Mouse (Mus musculus) CH12.LX (cell line): ENCODE data around the gene Bpnt1.

Experiments
- BHLHE40 ChIP-seq: IDR thresholded peaks from 2 replicates; pipeline ENCODE4 v1.6.1; 2011; ENCODE audit warnings: mild to moderate bottlenecking, low read depth, low read length, improper control_type of control experiment
- CHD2 ChIP-seq: IDR thresholded peaks from 2 replicates; pipeline ENCODE4 v1.6.1; 2011; ENCODE audit warnings: low read length, improper control_type of control experiment
- CTCF ChIP-seq, 2 experiments: IDR thresholded peaks in 1 of 2; conservative IDR thresholded peaks in 1 of 2; 2 replicates each; pipeline ENCODE4 v1.5.1; 2011 to 2012; ENCODE audit warnings: low read depth in 2 of 2, low read length in 2 of 2, improper control_type of control experiment in 1 of 2, inconsistent platforms in 1 of 2, mild to moderate bottlenecking in 1 of 2, moderate library complexity in 1 of 2
- E2F4 ChIP-seq: IDR thresholded peaks from 2 replicates; pipeline ENCODE4 v1.6.1; 2011; ENCODE audit warnings: low read depth, low read length, improper control_type of control experiment; ENCODE audit not compliant: insufficient replicate concordance
- POLR2A ChIP-seq: IDR thresholded peaks from 2 replicates; pipeline ENCODE4 v1.6.1; 2011; ENCODE audit warnings: low read depth, mild to moderate bottlenecking, improper control_type of control experiment, low read length
- RCOR1 ChIP-seq: conservative IDR thresholded peaks from 2 replicates; pipeline ENCODE4 v1.6.1; 2012; ENCODE audit warnings: low read depth, mild to moderate bottlenecking, inconsistent platforms, low read length, improper control_type of control experiment
- SMC3 ChIP-seq: IDR thresholded peaks from 2 replicates; pipeline ENCODE4 v1.6.1; 2011; ENCODE audit warnings: low read depth, low read length, improper control_type of control experiment

DNA sequence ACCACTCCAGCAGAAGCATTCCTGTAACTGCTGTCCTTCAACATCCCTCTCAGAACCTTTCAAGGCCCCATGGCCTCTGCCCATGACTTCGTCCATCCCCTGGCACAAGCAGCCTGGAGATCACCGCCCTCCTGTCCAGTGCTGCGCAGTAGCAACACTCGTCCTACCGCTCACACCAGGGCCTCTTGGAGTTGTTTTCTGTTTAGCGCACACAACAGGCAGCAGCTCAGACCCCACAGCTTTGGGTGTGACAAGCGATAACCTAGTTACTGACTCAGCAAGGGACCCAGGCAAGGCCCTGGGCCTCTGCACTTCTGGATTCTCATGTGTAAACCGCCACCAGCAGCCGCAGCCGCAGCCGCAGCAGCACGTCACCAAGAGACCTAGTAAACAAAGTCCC lies 25.1 kb upstream of the Bpnt1 start:
- TF ChIP-seq CTCF (conservative IDR thresholded peaks at IDR 0.05 in 1 of 2, IDR thresholded peaks at IDR 0.05 in 1 of 2; ENCODE audit: low read depth in 2 of 2, low read length in 2 of 2), result no peak
- no peak for TF ChIP-seq E2F4
- TF ChIP-seq RCOR1, result no peak
- TF ChIP-seq BHLHE40, result no peak
- TF ChIP-seq SMC3, result no peak
- no peak for TF ChIP-seq POLR2A
- no peak for TF ChIP-seq CHD2
